Mouse (Mus musculus) C2C12 (cell line): ENCODE measurements at regions not wholly inside any gene's neighbourhood (a gene's known extent, or its start where the extent isn't known, plus 50 kb on each side); places are given as distances from the start of the nearest gene placed in this dataset.

Source experiments
- CEBPB ChIP-seq: IDR thresholded peaks from one replicate; pipeline ENCODE4 v1.6.1; 2011; ENCODE audit warnings: low read depth, mild to moderate bottlenecking, control low read depth, moderate library complexity
- CTCF ChIP-seq: IDR thresholded peaks from one replicate; pipeline ENCODE4 v1.5.1; 2011; ENCODE audit not compliant: control insufficient read depth, insufficient read depth, insufficient read length
- USF1 ChIP-seq: IDR thresholded peaks from one replicate; pipeline ENCODE4 v1.6.1; 2011; ENCODE audit warnings: low read depth, mild to moderate bottlenecking, control low read depth, moderate library complexity

- TF ChIP-seq CTCF (no peak), CEBPB (no peak), USF1 (no peak)
Measured at GRCm38 (mm10) chr4:150709391-150710130, 57.6 kb upstream of the Slc45a1 start.
